Mouse (Mus musculus) spleen, adult 2 months (tissue): ENCODE results near the gene Ap5b1.

Experiments
- CTCF ChIP-seq: fragments of 200-500 bp; IDR thresholded peaks from 2 replicates; pipeline ENCODE4 v1.5.1; 2011; ENCODE audit warnings: mild to moderate bottlenecking, inconsistent platforms; ENCODE audit not compliant: insufficient read depth, insufficient read length, insufficient replicate concordance; ENCODE audit errors: extremely low read depth
- POLR2A ChIP-seq: fragments of 200-500 bp; IDR thresholded peaks from 2 replicates; pipeline ENCODE4 v1.6.1; 2011; ENCODE audit warnings: low read depth, low read length, inconsistent platforms

DNA sequence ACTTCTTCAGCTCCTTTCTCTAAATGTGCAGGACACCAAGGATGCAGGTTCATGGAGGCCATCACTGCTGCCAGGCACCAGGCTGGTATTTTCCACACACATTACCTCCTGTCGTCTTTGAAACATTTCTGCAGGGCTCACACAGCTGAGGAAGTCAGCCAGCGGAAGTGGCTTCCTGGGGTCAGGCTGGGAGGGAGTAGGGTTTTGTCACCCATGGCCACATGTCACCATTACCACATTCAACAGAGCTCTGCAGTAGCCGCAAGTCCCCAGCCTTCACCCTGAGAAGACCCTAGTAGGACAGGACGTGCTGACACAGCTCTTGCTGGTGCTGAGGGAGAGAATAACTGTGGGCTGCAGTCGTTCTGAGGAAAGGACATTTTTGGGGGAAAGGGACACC lies 4.0 kb downstream of the Ap5b1 start:
- no peak for TF ChIP-seq POLR2A
- TF ChIP-seq CTCF = no peak
